Comparison of ENCODE assay signal across 15 mouse cellular contexts in genomic region chr3:138620263-138620662, GRCm38 (mm10).
DNase-seq lines count a peak whose midpoint lies in the region; ATAC-seq and TF ChIP-seq lines count a peak whose summit lies in the region.
"Had no signal": no experiment of that assay in that cellular context is flagged by ENCODE, and none has a peak within 500 bp of the region (broad histone marks: within the 10 kb centered on the region; RNA-seq: fewer than 3 reads in every experiment).

No protein-coding gene starts in this region.

- no peak overlapping the region for H3K4me3 ChIP-seq in gastrocnemius, adult 2 months
- H3K4me3 ChIP-seq in left cerebral cortex, adult 2 months = no peak overlapping the region
- H3K4me3 ChIP-seq: erythroblast, embryonic 14.5 days; heart, embryonic 10.5 days; hindbrain, embryonic 13.5 days; stomach, embryonic 15.5 days had no signal

- DNase-seq in gastrocnemius, adult 2 months = no peak
- no peak for DNase-seq in gastrocnemius, postnatal 14 days
- DNase-seq in left cerebral cortex, adult 2 months (ENCODE audit: extremely low spot score in 1 of 2, low spot score in 2 of 2) = no peak
- DNase-seq in left cerebral cortex, adult 8-10 months (ENCODE audit: low spot score in 2 of 2) = no peak
- peak; percentile 51 for DNase-seq in A20 (ENCODE audit: low read depth, low spot score)
- DNase-seq in urinary bladder, adult 18-20 months (ENCODE audit: low spot score in 2 of 2) = no peak
- DNase-seq in right cerebral cortex, postnatal 4 days = no peak
- DNase-seq: lung, adult 18-20 months; midbrain, embryonic 14.5 days; right cerebral cortex, postnatal 14 days had no signal

- intact Hi-C loops in gastrocnemius, adult 2 months (cut with DNase I) = loop anchor here (2.0 kb wide), 3 partner anchors 61 to 159 kb away; no protein-coding TSS in a partner anchor
- intact Hi-C loops in gastrocnemius, postnatal 14 days (cut with DNase I; ENCODE audit: low total_unique reads) = no loop called here
- intact Hi-C loops in left cerebral cortex, adult 2 months (cut with DNase I) = loop anchor here (5.0 kb wide), 1 partner anchor 158 kb away; no protein-coding TSS in a partner anchor

- H3K27ac ChIP-seq in gastrocnemius, adult 2 months = no peak overlapping the region
- H3K27ac ChIP-seq in left cerebral cortex, adult 2 months = no peak overlapping the region
- H3K27ac ChIP-seq: heart, embryonic 10.5 days; hindbrain, embryonic 13.5 days; stomach, embryonic 15.5 days had no signal

- 0 out of 2 replicates have a peak, but pooled peaks have one; percentile 32 for ATAC-seq in common myeloid progenitor, adult 5-6 weeks (replicated peaks; ENCODE audit: low read depth, poor library complexity, severe bottlenecking)

- TF ChIP-seq CTCF in gastrocnemius, adult 2 months (IDR thresholded peaks at IDR 0.05) = peak; percentile 72
- TF ChIP-seq CTCF in left cerebral cortex, adult 2 months (IDR thresholded peaks at IDR 0.05) = peak; percentile 57
